Mouse (Mus musculus) frontal cortex, postnatal 14 days (tissue): ENCODE data around the gene Osbpl6.

Source experiments
- DNase-seq, 2 experiments: peaks; one replicate each; pipeline ENCODE4 v3.0.0; 2022; ENCODE audit warnings: low spot score in 2 of 2

Osbpl6 gene

DNA sequence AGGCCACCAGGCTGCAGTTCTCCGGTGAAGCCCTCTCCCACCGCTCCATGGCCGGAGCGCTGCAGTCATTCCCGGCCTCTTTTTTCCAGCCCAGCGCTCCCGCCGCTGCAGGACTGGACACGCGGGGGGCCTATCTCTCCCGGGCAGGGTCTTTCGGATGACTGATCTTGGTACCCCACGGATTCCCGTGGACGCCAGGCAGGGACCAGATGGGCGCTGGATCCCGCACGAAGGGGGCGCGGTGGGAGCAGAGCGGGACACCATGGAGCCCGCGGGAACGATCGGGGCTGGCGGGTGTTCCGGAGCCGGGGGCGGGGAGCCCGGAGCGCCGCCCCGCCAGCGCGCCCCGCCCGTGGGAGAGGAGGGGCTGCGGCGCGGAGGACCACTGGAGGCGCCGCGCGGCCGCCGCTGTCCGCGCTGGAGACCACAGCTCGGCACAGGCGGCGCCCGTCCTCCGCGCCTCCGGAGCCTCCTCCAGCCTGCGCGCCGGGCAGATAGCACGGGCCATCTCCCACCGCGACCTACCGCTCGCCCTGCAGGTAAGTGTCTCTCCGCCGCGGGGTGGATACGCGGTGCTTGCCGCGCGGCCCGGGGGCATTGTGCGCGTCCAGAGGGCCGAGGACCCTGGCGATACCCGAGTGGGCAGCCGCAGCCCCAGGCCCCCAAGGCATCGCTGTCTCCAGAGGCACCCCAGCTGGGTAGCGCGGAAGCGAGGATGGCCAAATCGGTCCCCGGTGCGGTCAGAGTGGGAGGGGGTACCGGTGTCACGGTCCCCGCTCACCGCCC, at the start of gene Osbpl6:
Gene Osbpl6 (plus strand): TSS at position 358 of the 786 bp plus-strand sequence.
- DNase-seq, result peak; percentile 34 to 64

GRCm38 (mm10) chr2:76360226-76360625, 46.1 kb upstream of the Osbpl6 start, which contains the start of gene Cyct:
Gene Cyct (minus strand): TSS chr2:76360450.
- DNase-seq, result no peak

- DNase-seq, result no peak
These were observed 44.2 kb upstream of the Osbpl6 start for GRCm38 (mm10) chr2:76362111-76362510.

DNA sequence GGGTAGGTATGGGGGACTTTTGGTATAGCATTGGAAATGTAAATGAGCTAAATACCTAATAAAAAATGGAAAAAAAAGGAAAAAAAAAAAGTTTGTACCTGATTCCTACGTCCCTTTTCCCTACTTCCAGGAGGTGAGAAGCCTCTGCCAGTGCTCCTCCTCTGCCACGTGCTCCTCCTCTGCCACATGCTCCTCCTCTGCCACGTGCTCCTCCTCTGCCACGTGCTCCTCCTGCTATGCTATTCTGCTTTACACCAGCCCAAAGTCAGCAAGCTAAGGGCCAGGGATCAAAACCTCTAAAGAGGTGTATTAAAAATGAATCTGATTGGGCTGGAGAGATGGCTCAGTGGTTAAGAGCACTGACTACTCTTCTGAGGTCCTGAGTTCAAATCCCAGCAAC, 40.5 kb upstream of the Osbpl6 start:
- no peak for DNase-seq

DNA sequence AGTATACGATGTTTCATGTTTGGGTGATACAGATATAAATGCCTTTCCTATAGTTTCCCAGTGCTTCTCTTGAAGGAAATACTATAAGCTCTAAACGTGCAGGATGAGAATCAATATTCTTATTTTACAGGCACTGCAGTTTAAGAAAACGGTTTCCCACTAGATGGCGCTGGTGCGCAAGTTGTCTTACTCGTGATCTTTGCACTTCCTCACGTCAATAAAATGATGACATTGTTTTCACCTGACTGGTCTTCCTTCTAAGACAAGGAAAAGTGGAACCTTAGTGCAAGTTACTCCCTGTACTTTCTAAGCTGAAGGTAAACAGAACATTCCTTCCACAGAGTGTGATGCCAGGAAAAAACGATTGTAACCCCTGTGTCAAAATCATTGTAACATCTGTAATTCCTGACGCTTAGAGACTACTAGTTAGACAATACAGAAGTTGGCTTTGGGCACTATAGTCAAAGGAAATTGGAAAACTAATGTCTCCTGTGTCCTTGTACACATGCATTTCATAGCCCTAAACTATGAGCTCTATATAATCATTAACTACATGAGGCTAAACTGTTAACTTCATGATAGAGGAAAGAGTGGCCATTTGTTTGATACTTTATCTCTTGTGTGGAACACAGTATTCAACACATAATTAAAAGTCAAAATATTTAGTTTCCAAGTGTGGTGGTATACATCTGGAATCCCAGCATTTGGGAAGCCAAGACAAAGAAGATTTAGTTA, 39.0 kb upstream of the Osbpl6 start:
- DNase-seq, result peak; percentile 25 to 76

DNA sequence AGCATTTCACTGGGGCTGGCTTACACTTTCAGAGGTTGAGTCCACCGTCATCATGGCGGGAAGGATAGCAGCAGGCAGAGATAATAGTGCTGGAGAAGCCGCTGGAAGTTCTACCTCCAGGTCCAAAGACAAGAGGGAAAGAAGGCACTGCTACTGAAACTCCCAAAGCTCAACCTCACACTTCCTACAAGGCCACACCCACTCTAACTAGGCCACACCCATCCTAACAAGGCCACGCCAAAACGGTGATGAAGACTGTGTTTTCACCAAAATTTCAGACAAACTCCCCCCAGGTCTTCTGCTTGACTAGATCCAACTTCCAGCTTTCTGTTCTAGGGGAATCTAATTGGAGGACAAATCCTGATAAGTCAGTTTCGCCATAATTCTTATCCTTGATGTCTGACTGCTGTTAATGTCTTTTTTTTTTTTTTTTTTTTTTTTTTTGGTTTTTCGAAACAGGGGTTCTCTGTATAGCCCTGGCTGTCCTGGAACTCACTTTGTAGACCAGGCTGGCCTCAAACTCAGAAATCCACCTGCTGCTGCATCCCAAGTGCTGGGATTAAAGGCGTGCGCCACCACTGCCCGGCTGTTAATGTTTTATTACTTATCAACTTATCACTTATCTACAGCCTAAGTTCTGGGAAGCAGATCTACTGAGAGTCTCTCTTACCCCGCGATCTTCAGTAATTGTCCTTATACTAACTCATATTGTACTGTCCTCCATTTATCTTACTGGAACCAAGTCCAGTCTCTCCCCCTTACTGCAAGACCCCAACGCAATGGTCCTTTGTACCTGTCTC, 37.2 kb upstream of the Osbpl6 start:
- no peak for DNase-seq

DNA sequence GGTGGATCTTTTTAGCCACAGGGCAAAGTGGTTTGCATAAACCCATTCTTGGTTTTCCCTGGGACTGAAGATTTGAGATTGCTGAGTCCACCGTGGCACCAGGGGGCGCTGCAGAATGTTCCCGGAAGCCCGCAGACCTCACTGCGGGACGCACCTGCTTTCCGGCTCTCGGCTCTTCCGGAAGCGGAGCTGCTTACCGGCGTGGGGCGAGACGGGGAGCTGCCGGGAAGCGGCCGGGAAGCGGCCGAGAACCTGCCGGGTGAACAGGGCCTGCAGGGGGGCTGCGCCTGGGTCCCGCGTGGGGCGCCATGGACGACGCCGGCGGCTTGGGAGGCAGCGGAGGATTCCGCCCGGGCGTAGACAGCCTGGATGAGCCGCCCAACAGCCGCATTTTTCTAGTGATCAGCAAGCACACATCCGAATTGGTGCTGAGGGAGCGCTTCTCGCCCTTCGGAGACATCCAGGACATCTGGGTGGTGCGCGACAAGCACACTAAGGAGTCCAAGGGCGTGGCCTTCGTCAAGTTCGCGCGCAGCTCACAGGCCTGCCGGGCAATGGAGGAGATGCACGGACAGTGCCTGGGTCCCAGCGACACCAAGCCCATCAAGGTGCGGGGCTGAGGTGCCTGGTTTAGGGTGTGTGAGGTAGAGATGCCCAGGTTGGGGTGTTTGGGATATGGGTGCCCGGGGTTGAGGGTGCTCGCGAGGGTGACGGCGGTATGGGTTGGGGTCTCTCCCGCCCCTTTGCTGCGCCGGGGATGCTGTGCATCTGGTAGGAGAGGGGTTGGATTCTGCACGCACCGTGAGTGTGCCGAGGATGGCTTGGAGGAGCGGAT, 36.3 kb upstream of the Osbpl6 start, which contains the start of gene Rbm45:
Gene Rbm45 (plus strand): TSS at position 164 of the 835 bp plus-strand sequence.
- peak; percentile 62 to 84 for DNase-seq

DNA sequence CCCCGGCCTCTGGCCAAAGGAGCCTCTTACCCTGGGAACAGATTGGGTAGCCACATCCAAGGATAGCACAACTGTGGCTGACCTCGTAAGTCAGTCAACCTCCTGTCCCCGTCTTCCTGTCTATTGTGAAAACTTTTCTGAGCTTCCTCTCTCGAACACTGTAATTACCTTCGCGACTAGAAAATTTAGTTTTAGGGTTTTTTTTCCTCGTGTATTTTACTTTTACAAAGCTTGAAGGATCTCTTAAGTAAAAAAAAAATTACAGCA, 35.7 kb upstream of the Osbpl6 start:
- no peak for DNase-seq

GRCm38 (mm10) chr2:76372244-76372643, 34.1 kb upstream of the Osbpl6 start:
- no peak for DNase-seq

DNA sequence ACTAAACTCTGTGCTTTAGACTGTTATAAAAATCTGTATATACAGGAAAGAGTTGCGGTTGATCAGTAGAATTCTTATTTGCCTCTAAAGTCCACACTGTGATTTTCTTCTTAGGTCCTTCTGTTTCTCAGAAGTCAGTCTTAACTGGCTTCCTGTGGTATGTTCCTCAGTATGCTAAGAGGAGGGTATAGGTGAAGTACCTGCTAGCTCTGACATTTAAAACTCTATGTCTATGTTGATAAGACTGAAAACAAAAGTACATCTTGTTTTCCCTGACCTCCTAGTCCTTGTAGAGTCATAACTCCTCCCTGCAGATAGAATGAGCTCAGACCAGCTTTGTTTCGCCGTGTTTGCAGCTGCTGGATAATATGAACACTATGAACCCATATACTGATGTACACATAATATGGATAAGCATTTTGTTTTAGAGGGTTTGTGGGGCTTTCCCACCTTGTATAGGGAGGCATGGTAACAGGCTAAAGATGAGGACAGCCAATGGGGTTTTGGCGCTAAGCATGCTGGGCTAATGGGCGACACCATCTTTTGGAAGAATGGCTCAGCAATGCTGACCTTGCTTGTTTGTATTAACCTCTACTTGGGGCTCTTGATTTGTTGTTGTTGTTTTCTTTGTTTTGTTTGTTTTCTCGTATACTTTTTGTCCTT, 31.6 kb upstream of the Osbpl6 start:
- no peak for DNase-seq

- DNase-seq, result no peak
These were observed 27.7 kb upstream of the Osbpl6 start for GRCm38 (mm10) chr2:76378646-76379045.

DNA sequence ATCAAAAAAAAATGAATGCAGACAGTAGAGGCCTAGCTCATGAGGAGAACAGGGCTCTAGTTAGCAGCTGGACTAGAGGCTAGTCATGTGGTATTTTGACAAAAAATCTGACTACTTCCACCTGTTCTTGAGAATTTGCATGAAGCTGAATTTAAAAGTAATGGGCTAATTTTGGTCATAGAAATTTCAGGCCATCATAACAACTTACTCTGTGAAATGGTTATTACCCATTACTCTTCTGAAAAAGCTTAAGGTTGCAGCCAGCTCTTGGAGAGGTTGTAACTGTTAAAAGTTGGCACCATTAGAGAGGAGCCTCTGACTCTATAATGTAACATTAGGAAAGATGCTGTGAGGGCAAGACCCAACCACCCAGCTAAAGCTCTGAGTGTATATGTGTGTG, 19.8 kb upstream of the Osbpl6 start:
- DNase-seq, result no peak

GRCm38 (mm10) chr2:76400178-76400577, 6.1 kb upstream of the Osbpl6 start:
- no peak for DNase-seq

- no peak for DNase-seq
These were observed 635 bp upstream of the Osbpl6 start for GRCm38 (mm10) chr2:76405596-76406150.

DNA sequence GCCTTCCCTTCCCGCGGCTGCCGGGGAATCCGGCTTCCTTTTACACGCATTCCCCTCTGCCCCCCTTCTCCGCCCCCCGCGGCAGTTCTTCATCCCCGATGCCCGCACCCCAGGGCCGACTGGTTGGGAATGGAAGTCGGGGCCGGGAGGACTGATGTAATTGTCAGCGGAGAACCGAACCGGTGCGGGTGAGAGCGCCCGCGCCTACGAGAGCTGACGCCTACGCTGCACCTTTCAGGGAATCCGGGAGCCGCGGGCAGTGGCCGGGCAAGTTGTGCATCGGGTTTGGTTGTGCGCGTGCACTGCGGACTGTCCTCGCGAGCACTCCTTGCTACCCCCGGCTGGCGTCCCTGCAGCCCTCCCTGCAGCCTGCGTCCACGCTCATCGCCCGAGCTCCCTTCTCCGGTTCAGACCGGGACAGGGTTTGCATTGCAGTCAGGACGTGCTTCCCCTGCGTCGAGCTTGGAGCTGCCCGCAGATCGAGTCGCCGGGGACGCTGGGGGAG, 681 bp downstream of the Osbpl6 start:
- peak; percentile 43 to 62 for DNase-seq

DNA sequence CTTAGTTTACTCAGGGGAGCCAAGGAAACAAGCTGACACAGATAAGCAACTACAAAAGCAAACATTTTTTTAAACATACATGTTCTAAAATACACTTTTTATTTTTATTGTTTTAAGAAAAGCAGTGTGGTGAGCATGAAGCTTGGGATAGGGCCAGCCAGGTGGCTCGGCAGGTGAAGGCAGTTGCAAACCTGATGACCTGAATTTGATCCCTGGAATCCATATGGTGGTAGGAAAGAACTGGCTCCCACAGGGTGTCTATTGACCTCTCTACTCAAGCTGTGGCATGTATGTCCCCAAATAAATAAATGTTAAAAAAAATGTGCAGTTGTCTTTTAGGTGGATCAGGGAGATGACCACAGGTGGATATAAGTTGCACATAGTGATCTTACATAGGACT, 3.2 kb downstream of the Osbpl6 start:
- DNase-seq, result no peak

- DNase-seq, result no peak
These were observed 3.7 kb downstream of the Osbpl6 start for GRCm38 (mm10) chr2:76409986-76410385.

DNA sequence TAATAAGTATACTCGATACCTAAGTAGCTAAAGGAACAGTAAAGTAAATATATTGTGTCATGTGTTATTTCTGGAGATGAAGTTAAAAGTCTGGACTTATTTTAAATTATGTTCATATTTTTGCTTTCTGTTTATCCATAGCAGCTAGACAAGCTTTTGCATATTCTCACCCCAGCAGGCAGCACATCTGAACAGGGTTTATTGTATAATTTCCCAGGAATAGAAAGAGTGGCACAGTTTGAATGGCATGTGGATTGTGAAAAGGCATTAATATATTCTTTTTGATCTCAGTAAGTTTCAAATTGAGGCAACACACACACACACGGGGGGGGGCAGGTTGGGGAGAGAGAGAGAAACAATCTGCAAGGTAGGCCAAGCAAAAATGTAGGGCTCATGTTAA, 6.6 kb downstream of the Osbpl6 start:
- no peak for DNase-seq

GRCm38 (mm10) chr2:76417446-76418141, 11.3 kb downstream of the Osbpl6 start:
- DNase-seq, result no peak

DNA sequence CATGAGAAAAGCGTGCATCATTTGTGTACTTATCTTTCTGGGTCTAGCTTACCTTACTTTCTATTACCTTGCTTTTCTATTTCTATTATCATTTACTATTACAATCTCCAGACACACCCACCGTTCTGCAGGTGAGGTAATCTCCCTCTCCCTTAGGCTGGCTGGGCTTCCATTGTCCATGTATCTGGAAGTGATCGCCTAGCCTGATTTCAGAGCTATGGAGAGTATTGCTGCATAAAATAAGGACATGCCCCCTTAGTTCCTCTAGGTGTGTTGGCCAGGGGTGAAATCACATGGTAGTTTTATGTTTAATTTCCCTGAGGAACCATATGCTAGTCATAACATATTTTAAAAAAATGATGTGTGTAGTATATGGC, 11.8 kb downstream of the Osbpl6 start:
- DNase-seq, result no peak
